Mouse (Mus musculus) cerebellum, adult 2 months (tissue): ENCODE measurements around the gene Coq5. TPM values are rescaled to one million over a fixed set of nuclear protein-coding genes. Genes with fewer than 3 reads are reported as not detected.

ENCODE experiments used
- DNase-seq, 2 experiments: peaks; one replicate each; pipeline ENCODE4 v3.0.0; 2021
- H3K27ac ChIP-seq: fragments of 200-500 bp; 2 replicates; pipeline ENCODE4 v1.5.1; 2012; ENCODE audit warnings: low read length, control low read depth, inconsistent platforms; ENCODE audit not compliant: insufficient read depth
- H3K27me3 ChIP-seq: fragments of 200-500 bp; 2 replicates; pipeline ENCODE4 v1.6.1; 2012; ENCODE audit warnings: inconsistent platforms, mild to moderate bottlenecking, low read length, moderate library complexity; ENCODE audit not compliant: control insufficient read depth, insufficient read depth
- H3K4me1 ChIP-seq: fragments of 200-500 bp; 2 replicates; pipeline ENCODE4 v1.6.1; 2011; ENCODE audit warnings: low read length; ENCODE audit not compliant: control insufficient read depth, insufficient read depth
- H3K4me3 ChIP-seq: fragments of 200-500 bp; replicated peaks from 2 replicates; pipeline ENCODE3; 2011; ENCODE audit warnings: mild to moderate bottlenecking, low read depth, low read length, control low read depth; ENCODE audit not compliant: insufficient read depth
- CTCF ChIP-seq: fragments of 200-500 bp; IDR thresholded peaks from 2 replicates; pipeline ENCODE4 v1.5.1; 2011; ENCODE audit warnings: low read depth, mild to moderate bottlenecking, control low read depth, low read length, moderate library complexity, borderline replicate concordance; ENCODE audit not compliant: insufficient read depth
- POLR2A ChIP-seq: fragments of 200-500 bp; IDR thresholded peaks from 2 replicates; pipeline ENCODE4 v1.6.1; 2011; ENCODE audit warnings: low read length, control low read depth, borderline replicate concordance; ENCODE audit not compliant: insufficient read depth
- WGBS: fragments of 180-500 bp; shearing (Covaris S2); methylation state at CpG from one replicate; pipeline ENCODE4 v1.1.7; 2018; 5-methylcytosine and 5-hydroxymethylcytosine counted together
- polyA plus RNA-seq: library from polyadenylated mRNA; depleted of rRNA; stranded (reverse); fragments of >200 nt; gene quantifications from 2 replicates; pipeline ENCODE4 v1.2.3, GENCODE M21; 2012

Gene Coq5
- polyA plus RNA-seq, 1 experiment = 39.8 TPM

- Histone ChIP-seq H3K27ac (peak overlapping the region; percentile 85), H3K27me3 (no peaks in the 10 kb centered on the region), H3K4me1 (peaks cover 7% of the 10 kb centered on the region; the same call in 1 of the 2 replicates), H3K4me3 (peak overlapping the region; percentile 88)
- no peak for TF ChIP-seq CTCF
- TF ChIP-seq POLR2A = no peak
- under 1% methylated on average over 71 of the region's 77 CpGs for WGBS
- DNase-seq = peak in 1 of 2 experiments; percentile 44
Measured at GRCm38 (mm10) chr5:115271931-115272811, 7.3 kb upstream of the Coq5 start.

- peak within 1 kb of the TSS; percentile 85 for H3K27ac ChIP-seq
- peak; percentile 98 to 99 for DNase-seq
- no peaks in the 10 kb centered on the region for H3K27me3 ChIP-seq
- 10% methylated on average over 26 of the region's 26 CpGs for WGBS
- H3K4me1 ChIP-seq = peaks cover 7% of the 10 kb centered on the region; the same call in 1 of the 2 replicates
- peak within 1 kb of the TSS; percentile 88 for H3K4me3 ChIP-seq
- TF ChIP-seq POLR2A = peak; percentile 96
- TF ChIP-seq CTCF = no peak
Measured at GRCm38 (mm10) chr5:115272812-115273548, 6.5 kb upstream of the Coq5 start, which contains the start of gene Rnf10. Gene Rnf10, minus strand, starts transcription at chr5:115272898.

- Histone ChIP-seq H3K4me1 (peaks cover 7% of the 10 kb centered on the region; the same call in 1 of the 2 replicates), H3K4me3 (no peak overlapping the region), H3K27ac (no peak overlapping the region), H3K27me3 (no peaks in the 10 kb centered on the region)
- WGBS = 76% methylated on average over 6 of the region's 6 CpGs
- DNase-seq = no peak
- TF ChIP-seq POLR2A (no peak), CTCF (no peak)
Measured at GRCm38 (mm10) chr5:115273549-115274135, 5.8 kb upstream of the Coq5 start.

GRCm38 (mm10) chr5:115274353-115274752 is 5.1 kb upstream of the Coq5 start:
- no peak for DNase-seq
- no peaks in the 10 kb centered on the region for H3K27me3 ChIP-seq
- H3K4me3 ChIP-seq = no peak overlapping the region
- no peak overlapping the region for H3K27ac ChIP-seq
- WGBS = 55% methylated on average over 1 of the region's 1 CpGs
- H3K4me1 ChIP-seq = peaks cover 3% of the 10 kb centered on the region; the same call in 1 of the 2 replicates
- TF ChIP-seq CTCF (no peak), POLR2A (no peak)

GRCm38 (mm10) chr5:115274771-115275170 is 4.7 kb upstream of the Coq5 start:
- no peak overlapping the region for H3K4me3 ChIP-seq
- H3K27ac ChIP-seq = no peak overlapping the region
- no peaks in the 10 kb centered on the region for H3K27me3 ChIP-seq
- 95% methylated on average over 1 of the region's 1 CpGs for whole genome bisulfite sequencing
- DNase-seq = no peak
- TF ChIP-seq CTCF = no peak
- no peak for TF ChIP-seq POLR2A
- H3K4me1 ChIP-seq = peaks cover 3% of the 10 kb centered on the region; the same call in 1 of the 2 replicates

GRCm38 (mm10) chr5:115275998-115276397 is 3.5 kb upstream of the Coq5 start:
- H3K27me3 ChIP-seq = no peaks in the 10 kb centered on the region
- H3K4me1 ChIP-seq = no peaks in the 10 kb centered on the region
- no peak overlapping the region for H3K4me3 ChIP-seq
- no peak for DNase-seq
- WGBS = 30% methylated on average over 14 of the region's 14 CpGs
- TF ChIP-seq POLR2A (no peak), CTCF (peak; percentile 28; the same call in 1 of the 2 replicates)
- H3K27ac ChIP-seq = no peak overlapping the region

GRCm38 (mm10) chr5:115278053-115278452 is 1.4 kb upstream of the Coq5 start:
- Histone ChIP-seq H3K4me3 (no peak overlapping the region), H3K27me3 (no peaks in the 10 kb centered on the region), H3K4me1 (no peaks in the 10 kb centered on the region), H3K27ac (no peak overlapping the region)
- WGBS = 94% methylated on average over 1 of the region's 1 CpGs
- DNase-seq = no peak
- no peak for TF ChIP-seq CTCF
- no peak for TF ChIP-seq POLR2A

- TF ChIP-seq CTCF (no peak), POLR2A (no peak)
- Histone ChIP-seq H3K27ac (no peak overlapping the region), H3K27me3 (no peaks in the 10 kb centered on the region), H3K4me3 (no peak overlapping the region), H3K4me1 (no peaks in the 10 kb centered on the region)
- no peak for DNase-seq
- 48% methylated on average over 2 of the region's 2 CpGs for WGBS
Measured at GRCm38 (mm10) chr5:115278785-115279184, 681 bp upstream of the Coq5 start.
